Mouse (Mus musculus): ENCODE measurements around the gene Ptpn20.
A peak's percentile ranks its signal among the peaks of the same experiment; 100 is the strongest.

The Ptpn20 gene

DNA sequence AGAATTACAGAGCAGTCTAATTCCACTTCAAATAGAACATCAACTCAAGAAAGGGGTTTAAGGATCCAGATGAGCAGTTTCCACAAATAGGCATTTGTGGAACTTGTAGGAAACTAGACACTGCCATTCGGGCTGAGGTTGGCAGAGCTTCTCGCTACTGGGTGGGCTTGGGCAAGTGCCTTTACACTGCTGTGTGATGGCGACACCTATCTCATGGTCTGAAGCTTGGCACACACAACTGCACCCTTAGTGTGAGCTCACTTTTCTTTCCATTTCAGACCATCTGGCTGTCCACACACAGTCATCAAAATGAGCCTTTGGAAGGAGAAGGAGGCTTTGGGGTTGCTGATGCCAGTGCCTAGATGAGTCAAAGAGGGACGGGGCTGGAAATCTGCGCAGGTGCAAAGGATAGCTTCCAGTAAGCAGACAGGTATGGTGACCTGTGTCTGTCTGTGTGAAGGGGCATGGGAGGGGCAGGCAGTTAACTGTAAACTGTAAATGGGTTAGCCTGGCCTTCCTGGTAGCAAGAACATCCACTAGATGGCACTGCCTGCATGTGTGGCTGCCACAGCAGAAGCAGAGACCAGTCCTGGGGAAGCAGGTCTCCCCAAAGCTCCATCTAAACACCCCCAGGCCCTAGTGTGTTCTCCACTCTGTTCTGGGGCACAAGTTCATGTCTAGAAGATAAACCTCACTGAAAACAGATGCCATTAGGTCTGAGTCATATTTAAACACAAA lies 84.5 kb downstream of the Ptpn20 start:
- DNase-seq (ENCODE audit: extremely low spot score, low spot score) = peak; percentile 41

DNA sequence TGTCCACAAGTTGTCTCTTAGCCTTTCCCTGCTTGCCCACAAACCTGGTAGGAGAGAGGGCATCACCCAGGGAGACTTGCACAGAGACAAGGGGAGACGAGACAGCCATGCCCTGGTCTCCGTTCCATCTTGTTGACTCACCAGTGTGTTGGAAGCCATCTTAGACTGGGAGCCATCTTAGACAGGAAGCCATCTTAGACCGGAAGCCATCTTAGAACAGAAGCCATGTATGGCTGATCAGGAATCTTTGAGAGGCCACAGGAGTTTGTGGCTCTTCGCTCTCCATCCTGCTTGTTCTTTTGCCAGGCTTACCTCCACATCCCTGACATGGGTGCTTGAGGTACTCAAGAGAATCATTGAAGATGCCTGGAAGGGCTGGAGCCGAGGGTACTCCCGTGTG lies 89.0 kb downstream of the Ptpn20 start:
- DNase-seq (ENCODE audit: extremely low spot score, low spot score) = no peak

DNA sequence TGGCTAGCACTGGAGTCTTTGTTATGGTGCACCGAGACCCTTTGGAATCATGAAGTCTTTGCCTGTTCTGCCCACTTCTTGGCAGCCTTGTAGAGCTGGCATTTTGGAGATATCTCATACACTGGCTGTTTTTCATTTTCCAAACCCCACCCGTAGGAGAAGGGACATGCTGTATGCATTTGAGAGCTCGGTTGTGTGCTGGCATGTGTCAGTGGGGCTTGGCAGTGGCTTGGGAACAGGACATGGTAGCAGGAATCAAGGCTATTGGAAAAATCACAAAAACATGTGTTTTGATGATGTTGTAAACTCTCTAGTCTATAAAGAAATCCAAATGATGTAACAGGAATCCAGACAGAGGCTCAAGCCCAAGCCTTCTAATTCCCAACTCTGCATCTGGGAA lies 89.7 kb downstream of the Ptpn20 start:
- no peak for DNase-seq (ENCODE audit: extremely low spot score, low spot score)

DNA sequence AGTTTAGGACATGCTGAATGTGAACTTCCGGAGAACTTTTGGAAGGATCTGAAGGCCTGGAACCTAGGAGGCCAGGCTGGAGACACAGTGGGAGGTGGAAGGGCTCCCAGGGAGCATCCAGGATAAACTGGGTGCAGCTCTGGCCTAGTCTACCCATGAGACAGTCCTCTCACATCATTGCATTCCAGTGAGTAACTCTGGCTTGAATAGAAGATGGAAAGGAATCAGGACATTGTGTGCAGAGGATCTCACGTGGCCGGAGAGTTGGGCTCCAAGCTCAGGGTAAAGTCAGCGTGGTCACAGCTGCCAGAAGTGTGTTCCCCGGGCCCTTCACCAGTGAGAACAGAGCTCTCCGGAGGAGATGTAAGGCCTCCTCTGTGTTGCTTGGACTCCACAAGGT lies 91.6 kb downstream of the Ptpn20 start:
- DNase-seq (ENCODE audit: extremely low spot score, low spot score) = no peak

DNA sequence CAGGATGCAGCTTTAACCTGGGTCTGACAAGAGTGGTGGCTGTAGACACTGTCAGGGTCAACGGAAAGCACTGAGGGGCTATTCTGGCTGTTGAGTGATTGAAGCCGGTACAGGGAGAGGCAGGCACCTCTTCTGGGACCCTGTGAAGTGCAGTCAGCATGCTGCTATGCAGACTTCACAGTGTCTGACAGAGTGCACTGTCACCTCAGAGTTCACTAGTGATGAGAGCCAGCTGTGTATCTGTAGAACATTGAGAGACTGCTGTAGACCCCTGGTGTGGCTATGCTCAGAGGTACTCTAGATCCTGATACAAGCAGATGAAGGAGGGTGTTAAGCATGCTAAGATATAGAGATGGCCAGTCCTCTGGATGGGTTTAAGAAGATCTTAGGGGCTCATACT lies 93.8 kb downstream of the Ptpn20 start:
- DNase-seq (ENCODE audit: extremely low spot score, low spot score) = no peak

DNA sequence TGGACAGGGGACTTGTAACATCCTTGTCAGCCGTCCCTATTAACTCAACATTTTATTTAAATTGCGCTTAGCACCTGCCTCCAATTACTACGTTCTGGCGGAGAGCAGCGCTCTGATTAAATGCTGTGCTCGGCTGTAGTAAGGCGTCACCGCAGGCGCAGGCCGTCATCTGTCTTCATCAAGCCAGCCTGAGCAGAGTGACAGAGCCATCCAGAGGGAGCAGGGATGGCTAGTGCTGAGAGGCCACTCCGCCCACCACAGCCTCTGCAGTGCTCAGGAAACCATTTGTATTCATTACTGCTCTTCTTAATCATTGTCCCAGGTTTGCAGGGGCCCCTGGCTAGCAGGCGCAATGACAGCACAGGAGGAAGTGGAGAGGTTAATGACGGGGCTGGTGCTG lies 94.7 kb downstream of the Ptpn20 start:
- peak; percentile 51 for DNase-seq (ENCODE audit: extremely low spot score, low spot score)

DNA sequence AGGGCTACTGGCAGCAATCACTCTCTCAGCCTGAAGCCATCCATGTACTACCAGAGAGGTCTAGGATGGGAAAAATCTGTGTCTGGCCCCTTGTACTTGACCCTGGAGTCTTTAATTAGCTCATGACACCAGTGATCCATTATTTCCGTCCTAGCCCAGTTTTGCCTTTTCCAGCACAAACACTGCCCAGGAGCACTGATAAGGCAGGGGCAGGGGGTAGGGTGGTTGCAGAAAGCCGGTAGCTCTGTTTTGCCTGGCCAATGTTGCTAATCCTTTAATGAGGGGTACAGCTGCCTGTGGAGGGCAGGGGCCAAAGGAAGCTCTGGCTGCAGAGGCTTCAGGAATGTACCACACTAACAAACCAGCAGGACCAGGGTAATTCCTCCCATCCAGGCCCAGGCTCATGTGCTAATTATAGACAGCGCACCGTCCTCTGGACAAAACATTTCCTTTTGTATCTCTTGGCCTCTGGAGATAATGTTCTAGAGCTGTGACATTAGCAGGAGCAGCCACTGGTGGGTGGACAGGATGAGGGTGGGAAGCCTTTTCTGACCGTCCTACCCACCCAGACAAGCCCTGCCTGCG lies 98.5 kb downstream of the Ptpn20 start:
- DNase-seq (ENCODE audit: extremely low spot score, low spot score) = no peak

DNA sequence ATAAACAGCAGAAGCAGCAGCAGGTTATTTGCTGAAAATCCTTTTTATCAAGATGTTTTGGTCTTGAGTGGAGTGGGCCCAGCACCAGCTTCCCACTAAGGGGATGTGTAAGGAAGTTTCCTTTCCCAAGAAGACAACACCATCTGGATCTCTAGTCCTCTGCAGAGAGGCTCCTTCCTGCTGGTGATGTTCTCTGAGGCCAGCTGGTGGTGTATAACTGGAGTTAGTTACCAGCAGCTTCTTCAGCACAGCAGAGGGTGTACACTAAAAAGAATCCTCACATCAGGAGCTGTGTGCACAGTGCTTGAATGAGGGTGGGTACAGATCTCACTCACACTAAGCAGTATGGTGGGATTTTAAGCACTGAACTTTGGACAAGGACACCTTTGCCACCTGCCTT lies 100.0 kb downstream of the Ptpn20 start:
- no peak for DNase-seq (ENCODE audit: extremely low spot score, low spot score)

Measured in neural tube, embryonic 10.5 days (tissue).